Mouse (Mus musculus) embryonic facial prominence, embryonic 11.5 days (tissue): ENCODE data around the gene Hif3a. TPM values are rescaled to one million over a fixed set of nuclear protein-coding genes. Genes with fewer than 3 reads are reported as not detected.
"Not testable (repeated sequence)": the region's sequence is repeated elsewhere in the genome, so short reads cannot be mapped to it uniquely, and the experiment has no call there.

Experiments
- ATAC-seq: fragments of 200-750 bp; cut with Nextera tagmentation; replicated peaks from 2 replicates; pipeline ENCODE4 v1.8.0; 2017; ENCODE audit warnings: low read depth; ENCODE audit not compliant: insufficient number of reproducible peaks, low FRiP score, low TSS enrichment
- DNase-seq: peaks from one replicate; pipeline ENCODE4 v3.0.0-alpha.2; 2015; ENCODE audit warnings: low spot score
- H3K27ac ChIP-seq: fragments of 300-500 bp; sonication (generic); replicated peaks from 2 replicates; pipeline ENCODE4 v1.5.1; 2014; ENCODE audit warnings: mild to moderate bottlenecking, low read depth, low read length, control low read depth
- H3K27me3 ChIP-seq: fragments of 300-500 bp; sonication (generic); 2 replicates; pipeline ENCODE4 v1.6.1; 2014; ENCODE audit warnings: mild to moderate bottlenecking, low read length, moderate library complexity, mixed read lengths; ENCODE audit not compliant: control insufficient read depth, insufficient read depth
- H3K36me3 ChIP-seq: fragments of 300-500 bp; sonication (generic); replicated peaks from 2 replicates; pipeline ENCODE4 v1.6.1; 2014; ENCODE audit warnings: low read depth, mild to moderate bottlenecking, low read length, moderate library complexity, mixed read lengths; ENCODE audit not compliant: control insufficient read depth, insufficient read depth
- H3K4me1 ChIP-seq: fragments of 300-500 bp; sonication (generic); 2 replicates; pipeline ENCODE4 v1.6.1; 2014; ENCODE audit warnings: low read length, mixed read lengths; ENCODE audit not compliant: control insufficient read depth, insufficient read depth
- H3K4me2 ChIP-seq: fragments of 300-500 bp; sonication (generic); 2 replicates; pipeline ENCODE4 v1.6.1; 2014; ENCODE audit warnings: low read depth, mild to moderate bottlenecking, control low read depth, low read length, moderate library complexity
- H3K4me3 ChIP-seq: fragments of 300-500 bp; sonication (generic); 2 replicates; pipeline ENCODE4 v1.5.1; 2014; ENCODE audit warnings: low read depth, low read length, control low read depth
- H3K9ac ChIP-seq: fragments of 300-500 bp; sonication (generic); replicated peaks from 2 replicates; pipeline ENCODE4 v1.6.1; 2014; ENCODE audit warnings: mild to moderate bottlenecking, control low read depth, low read length
- H3K9me3 ChIP-seq: fragments of 300-500 bp; sonication (generic); replicated peaks from 2 replicates; pipeline ENCODE4 v1.6.1; 2016; ENCODE audit warnings: mild to moderate bottlenecking, low read length, inconsistent platforms, mixed read lengths; ENCODE audit not compliant: control insufficient read depth
- WGBS: fragments of 180-500 bp; shearing (Covaris S2); extraction: QIAGEN DNeasy Blood & Tissue Kit; methylation state at CpG from one replicate; pipeline ENCODE4 v1.1.7; 2014; 5-methylcytosine and 5-hydroxymethylcytosine counted together
- polyA plus RNA-seq: library from polyadenylated mRNA; unstranded; fragments of >200 nt; fragmentation: Nextera tagmentation; extraction: Ambion mirVana; gene quantifications from 2 replicates; pipeline ENCODE4 v1.2.1, GENCODE M21; 2014

Hif3a gene
- 6.7 TPM in 2 replicates for polyA plus RNA-seq

DNA sequence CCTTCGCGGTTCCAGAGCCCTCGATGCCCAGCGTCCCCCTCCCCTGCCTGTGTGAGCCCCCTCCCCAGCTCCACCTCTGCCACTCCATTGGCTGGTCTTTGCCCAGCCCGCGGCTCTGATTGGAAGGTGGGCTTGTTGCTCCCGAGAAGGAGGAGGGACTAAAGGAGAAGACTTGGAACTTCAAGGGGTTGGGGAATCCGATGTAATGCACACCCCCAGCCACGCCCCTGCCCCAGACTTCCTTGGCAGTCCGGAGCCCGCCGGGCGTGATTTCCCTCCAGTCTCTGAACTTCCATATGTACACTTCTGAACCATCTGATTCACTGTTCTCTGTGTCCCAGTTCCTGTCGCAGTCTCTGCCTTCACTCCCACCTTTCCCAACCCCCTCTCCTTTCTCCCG is at the start of gene Hif3a:
Gene Hif3a, minus strand, starts transcription at position 39 of the 400 bp plus-strand sequence.
- DNase-seq: peak; percentile 92
- Histone ChIP-seq H3K27me3 (no peaks in the 10 kb centered on the region), H3K9ac (peak within 1 kb of the TSS; percentile 53), H3K36me3 (no peaks in the 10 kb centered on the region), H3K4me2 (peak within 1 kb of the TSS; percentile 68), H3K9me3 (no peaks in the 10 kb centered on the region), H3K4me3 (peak within 1 kb of the TSS; percentile 47), H3K4me1 (peaks cover 8% of the 10 kb centered on the region), H3K27ac (no peak within 1 kb of the TSS)
- 2% methylated on average over 15 of the region's 15 CpGs for WGBS
- ATAC-seq: peak; percentile 84

DNA sequence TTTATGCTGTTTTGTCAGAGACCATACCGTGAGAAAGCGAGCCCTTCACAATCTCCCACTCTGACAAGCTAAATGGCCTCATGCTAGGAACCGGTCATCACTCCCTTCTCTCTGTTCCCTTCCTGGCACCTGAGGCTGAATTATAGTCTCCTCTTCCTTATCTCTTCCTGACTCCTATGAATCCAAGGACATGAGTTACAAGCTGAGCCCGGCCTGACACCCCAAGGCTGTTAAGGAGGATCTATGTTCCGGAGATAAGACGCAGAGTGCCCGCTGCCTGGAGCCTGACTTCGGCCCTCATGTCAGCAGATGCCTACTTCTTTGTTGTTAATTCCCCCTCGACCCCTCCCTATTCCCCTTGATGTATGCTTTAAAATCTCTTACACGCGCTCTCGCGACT is 39.4 kb upstream of the Hif3a start:
- not testable (repeated sequence) for DNase-seq, H3K27me3 ChIP-seq, ATAC-seq, H3K36me3 ChIP-seq, H3K4me3 ChIP-seq, H3K4me2 ChIP-seq, H3K27ac ChIP-seq, H3K9me3 ChIP-seq, H3K9ac ChIP-seq, H3K4me1 ChIP-seq
- WGBS: 89% methylated on average over 13 of the region's 13 CpGs

DNA sequence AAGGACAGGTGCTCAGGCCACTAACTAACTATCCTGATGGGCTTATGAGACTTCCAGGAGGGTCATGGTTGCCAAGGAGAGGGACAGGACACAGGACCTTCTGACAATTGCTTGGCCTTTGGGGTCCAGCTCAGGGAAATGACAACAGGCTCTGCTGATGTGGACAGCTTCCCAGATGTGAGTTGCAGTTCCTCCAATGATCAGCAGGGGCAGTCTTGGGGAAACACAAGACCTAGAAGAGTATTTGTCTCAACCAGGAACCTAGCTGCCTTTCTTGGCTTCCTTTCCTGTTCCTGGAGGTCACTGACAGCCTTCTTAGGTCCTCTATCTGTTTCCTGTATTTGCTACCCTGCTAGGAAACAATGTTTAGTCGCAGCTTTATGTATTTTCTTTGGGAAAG is 29.1 kb upstream of the Hif3a start:
- no peak overlapping the region for H3K4me3 ChIP-seq
- no peaks in the 10 kb centered on the region for H3K27me3 ChIP-seq
- no peak overlapping the region for H3K27ac ChIP-seq
- H3K4me1 ChIP-seq: no peaks in the 10 kb centered on the region
- ATAC-seq: no peak
- H3K9ac ChIP-seq: no peak overlapping the region
- no peaks in the 10 kb centered on the region for H3K36me3 ChIP-seq
- DNase-seq: peak; percentile 4
- 23% methylated on average over 1 of the region's 1 CpGs for WGBS
- no peak overlapping the region for H3K4me2 ChIP-seq
- no peaks in the 10 kb centered on the region; the same call in 1 of the 2 replicates for H3K9me3 ChIP-seq

DNA sequence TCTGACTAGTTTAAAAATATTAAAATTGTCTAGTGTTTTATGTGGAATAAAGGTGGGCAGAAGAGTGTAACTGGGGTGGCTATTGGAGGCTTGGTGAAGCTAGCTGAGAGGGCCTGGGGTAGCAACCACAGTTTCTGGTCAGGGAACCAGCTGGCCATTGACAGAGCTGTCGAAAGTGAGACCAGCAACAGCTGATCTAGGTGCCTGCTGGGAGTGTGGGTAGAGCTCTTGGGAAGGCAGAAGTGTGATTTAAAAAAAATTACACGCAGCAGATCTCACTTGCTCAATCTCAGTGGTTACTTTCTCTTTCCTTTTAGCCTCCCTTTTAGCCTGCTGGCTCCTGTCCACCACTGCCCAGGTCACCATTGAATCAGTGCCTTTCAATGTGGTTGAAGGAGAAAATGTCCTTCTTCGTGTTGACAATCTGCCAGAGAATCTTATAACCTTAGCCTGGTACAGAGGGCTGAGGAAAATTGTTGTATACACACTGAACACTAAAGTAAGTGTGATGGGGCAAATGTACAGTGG is 27.9 kb upstream of the Hif3a start:
- DNase-seq (no peak), ATAC-seq (no peak)
- Histone ChIP-seq H3K4me1 (no peaks in the 10 kb centered on the region), H3K36me3 (no peaks in the 10 kb centered on the region), H3K27ac (no peak overlapping the region), H3K9ac (no peak overlapping the region), H3K9me3 (no peaks in the 10 kb centered on the region; the same call in 1 of the 2 replicates), H3K4me2 (no peak overlapping the region), H3K4me3 (no peak overlapping the region), H3K27me3 (no peaks in the 10 kb centered on the region)
- WGBS: 64% methylated on average over 3 of the region's 3 CpGs

DNA sequence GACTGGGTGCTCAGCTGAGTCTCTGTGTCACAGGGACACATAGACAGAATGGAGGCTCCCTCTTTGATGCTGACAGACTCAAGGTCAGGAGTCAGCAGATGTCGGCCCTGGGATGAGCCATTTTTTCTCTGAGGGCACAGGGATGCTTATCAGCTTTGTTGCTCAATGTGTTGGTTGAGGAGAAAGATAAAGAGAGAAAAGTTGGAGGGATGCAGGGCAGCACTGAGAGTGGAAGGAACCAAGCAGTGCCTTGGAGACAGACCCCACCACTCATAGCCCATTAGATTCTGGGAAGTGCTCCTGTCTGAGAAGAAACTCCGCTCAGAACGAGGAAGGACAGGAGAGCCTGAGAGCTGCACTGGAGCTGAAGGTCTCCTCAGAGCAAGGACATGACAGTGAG is 25.5 kb upstream of the Hif3a start:
- Histone ChIP-seq H3K4me3 (no peak overlapping the region), H3K36me3 (no peaks in the 10 kb centered on the region), H3K9ac (no peak overlapping the region), H3K27me3 (no peaks in the 10 kb centered on the region), H3K9me3 (no peaks in the 10 kb centered on the region; the same call in 1 of the 2 replicates), H3K4me2 (no peak overlapping the region), H3K4me1 (no peaks in the 10 kb centered on the region), H3K27ac (no peak overlapping the region)
- ATAC-seq (no peak), DNase-seq (no peak)
- WGBS: 70% methylated on average over 3 of the region's 3 CpGs

DNA sequence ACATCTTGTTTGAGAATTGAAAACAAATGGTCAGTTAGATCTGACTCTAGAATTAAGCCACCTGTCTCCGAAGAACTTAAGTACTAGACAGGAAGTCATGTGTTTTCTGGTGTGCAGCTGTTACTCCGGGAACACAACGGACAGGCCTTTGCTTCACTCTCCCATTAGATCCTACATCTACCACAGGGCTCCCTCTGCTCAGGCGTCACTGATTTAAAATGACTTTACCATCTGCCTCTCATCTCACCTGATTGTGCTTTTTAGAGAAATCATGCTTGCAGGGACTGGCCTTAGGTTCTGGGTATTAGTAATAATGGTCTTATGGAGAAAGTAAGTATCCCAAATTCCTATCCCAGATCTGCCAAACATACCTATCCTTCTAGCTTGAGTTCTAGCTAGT is 20.5 kb upstream of the Hif3a start:
- Histone ChIP-seq H3K27me3 (no peaks in the 10 kb centered on the region), H3K27ac (no peak overlapping the region), H3K9ac (no peak overlapping the region), H3K4me3 (no peak overlapping the region), H3K36me3 (no peaks in the 10 kb centered on the region), H3K9me3 (no peaks in the 10 kb centered on the region), H3K4me2 (no peak overlapping the region), H3K4me1 (no peaks in the 10 kb centered on the region)
- 82% methylated on average over 4 of the region's 4 CpGs for WGBS
- DNase-seq: no peak
- ATAC-seq: no peak

DNA sequence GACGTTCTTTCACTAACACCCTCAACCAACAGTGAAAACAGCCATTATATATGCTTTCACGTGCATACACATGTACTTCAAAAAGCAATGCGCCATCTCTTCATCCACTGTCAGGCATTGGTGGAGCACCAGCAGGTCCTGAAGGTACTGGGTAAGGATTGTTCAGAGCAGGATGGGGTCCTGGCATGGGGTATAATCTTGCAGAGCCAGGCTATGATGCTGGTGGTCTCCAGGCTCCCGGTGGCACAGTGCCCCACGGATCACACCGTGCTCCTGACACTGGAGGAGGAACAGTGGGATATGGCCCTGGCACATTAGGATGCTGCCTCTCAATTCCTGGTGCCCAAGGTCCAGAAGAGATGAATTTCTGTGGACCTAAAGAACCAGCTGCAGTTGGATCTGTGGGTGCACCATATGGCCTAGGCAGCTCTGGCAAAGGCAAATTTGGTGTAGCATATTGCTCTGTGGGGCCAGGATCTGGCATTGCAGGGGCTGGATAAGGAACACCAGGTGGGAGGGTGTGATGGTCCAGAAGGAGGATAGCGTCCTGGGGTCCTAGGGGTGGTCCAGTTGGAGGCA is 15.9 kb upstream of the Hif3a start:
- Histone ChIP-seq H3K4me1 (no peaks in the 10 kb centered on the region), H3K36me3 (no peaks in the 10 kb centered on the region), H3K4me2 (no peak overlapping the region), H3K9ac (no peak overlapping the region), H3K27me3 (no peaks in the 10 kb centered on the region), H3K4me3 (no peak overlapping the region), H3K9me3 (no peaks in the 10 kb centered on the region), H3K27ac (no peak overlapping the region)
- DNase-seq: no peak
- no peak; the same call in 1 of the 2 replicates for ATAC-seq
- WGBS: 86% methylated on average over 7 of the region's 7 CpGs

DNA sequence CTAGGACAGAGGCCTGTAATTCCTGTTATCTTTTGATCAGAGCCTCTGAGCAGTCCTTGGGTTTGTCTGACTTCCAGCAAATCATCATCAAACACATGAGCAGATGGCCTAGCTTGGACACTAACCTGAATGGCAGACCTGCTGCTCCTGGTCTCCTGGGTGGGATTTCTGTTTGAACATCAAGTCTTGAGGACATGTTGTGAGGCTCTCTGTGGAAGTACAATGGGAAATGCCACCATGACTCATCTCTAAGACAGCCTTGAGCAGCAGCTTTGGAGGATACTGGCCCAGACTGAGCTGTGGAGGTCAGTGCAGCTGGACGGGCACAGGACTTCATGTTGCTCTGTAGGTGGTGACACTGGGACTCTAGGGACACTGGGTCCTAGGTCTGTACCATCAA is 14.3 kb upstream of the Hif3a start:
- no peak for DNase-seq
- no peak overlapping the region for H3K27ac ChIP-seq
- H3K36me3 ChIP-seq: no peaks in the 10 kb centered on the region
- no peaks in the 10 kb centered on the region for H3K4me1 ChIP-seq
- no peak for ATAC-seq
- H3K4me3 ChIP-seq: no peak overlapping the region
- H3K27me3 ChIP-seq: no peaks in the 10 kb centered on the region
- H3K9ac ChIP-seq: no peak overlapping the region
- 93% methylated on average over 1 of the region's 1 CpGs for WGBS
- H3K9me3 ChIP-seq: no peaks in the 10 kb centered on the region
- no peak overlapping the region for H3K4me2 ChIP-seq
